Mouse (Mus musculus) forebrain, embryonic 14.5 days (tissue): ENCODE data around the gene Zkscan14. TPM values are rescaled to one million over a fixed set of nuclear protein-coding genes. Genes with fewer than 3 reads are reported as not detected.
"Not testable (repeated sequence)": the region's sequence is repeated elsewhere in the genome, so short reads cannot be mapped to it uniquely, and the experiment has no call there.

Source experiments
- ATAC-seq: fragments of 200-750 bp; cut with Nextera tagmentation; 2 replicates; pipeline ENCODE4 v1.8.0; 2017; ENCODE audit warnings: mild to moderate bottlenecking, moderate library complexity
- DNase-seq: peaks from one replicate; pipeline ENCODE4 v3.0.0-alpha.2; 2015; ENCODE audit warnings: low spot score
- H3K27ac ChIP-seq: fragments of 300-500 bp; sonication (generic); 2 replicates; pipeline ENCODE4 v1.5.1; 2014; ENCODE audit warnings: low read depth, mild to moderate bottlenecking, control low read depth, low read length, moderate library complexity
- H3K27me3 ChIP-seq: fragments of 300-500 bp; sonication (generic); replicated peaks from 2 replicates; pipeline ENCODE4 v1.6.1; 2014; ENCODE audit warnings: low read length, control low read depth, mixed read lengths; ENCODE audit not compliant: control insufficient read depth, insufficient read depth
- H3K36me3 ChIP-seq: fragments of 300-500 bp; sonication (generic); 2 replicates; pipeline ENCODE4 v1.6.1; 2014; ENCODE audit warnings: low read length, control low read depth; ENCODE audit not compliant: control insufficient read depth, insufficient read depth
- H3K4me1 ChIP-seq: fragments of 300-500 bp; sonication (generic); 2 replicates; pipeline ENCODE4 v1.6.1; 2014; ENCODE audit warnings: antibody characterized with exemption, low read length, control low read depth; ENCODE audit not compliant: control insufficient read depth, insufficient read depth
- H3K4me2 ChIP-seq: fragments of 300-500 bp; sonication (generic); 2 replicates; pipeline ENCODE4 v1.6.1; 2014; ENCODE audit warnings: mild to moderate bottlenecking, control low read depth, low read length
- H3K4me3 ChIP-seq: fragments of 300-500 bp; sonication (generic); 2 replicates; pipeline ENCODE4 v1.5.1; 2014; ENCODE audit warnings: low read depth, low read length, control low read depth
- H3K9ac ChIP-seq: fragments of 300-500 bp; sonication (generic); 2 replicates; pipeline ENCODE4 v1.6.1; 2014; ENCODE audit warnings: mild to moderate bottlenecking, low read length, control low read depth, moderate library complexity
- H3K9me3 ChIP-seq: fragments of 300-500 bp; sonication (generic); replicated peaks from 2 replicates; pipeline ENCODE4 v1.6.1; 2016; ENCODE audit warnings: low read length, control low read depth, mixed read lengths; ENCODE audit not compliant: control insufficient read depth
- WGBS: fragments of 180-500 bp; shearing (Covaris S2); extraction: QIAGEN DNeasy Blood & Tissue Kit; methylation state at CpG from one replicate; pipeline ENCODE4 v1.1.7; 2014; 5-methylcytosine and 5-hydroxymethylcytosine counted together
- polyA plus RNA-seq: library from polyadenylated mRNA; unstranded; fragments of >200 nt; fragmentation: Nextera tagmentation; extraction: Ambion mirVana; gene quantifications from 2 replicates; pipeline ENCODE4 v1.2.1, GENCODE M21; 2014

The Zkscan14 gene
- polyA plus RNA-seq, 1 experiment from 2014 or later: 16.4 TPM

- Histone ChIP-seq H3K27me3 (no peaks in the 10 kb centered on the region), H3K27ac (no peak overlapping the region), H3K4me2 (no peak overlapping the region), H3K4me1 (no peaks in the 10 kb centered on the region), H3K9ac (no peak overlapping the region), H3K36me3 (peaks cover 23% of the 10 kb centered on the region), H3K9me3 (no peaks in the 10 kb centered on the region), H3K4me3 (no peak overlapping the region)
- no peak for ATAC-seq
- 97% methylated on average over 4 of the region's 4 CpGs for WGBS
- no peak for DNase-seq
These were observed 9.7 kb upstream of the Zkscan14 start for GRCm38 (mm10) chr5:145211340-145211739.

DNA sequence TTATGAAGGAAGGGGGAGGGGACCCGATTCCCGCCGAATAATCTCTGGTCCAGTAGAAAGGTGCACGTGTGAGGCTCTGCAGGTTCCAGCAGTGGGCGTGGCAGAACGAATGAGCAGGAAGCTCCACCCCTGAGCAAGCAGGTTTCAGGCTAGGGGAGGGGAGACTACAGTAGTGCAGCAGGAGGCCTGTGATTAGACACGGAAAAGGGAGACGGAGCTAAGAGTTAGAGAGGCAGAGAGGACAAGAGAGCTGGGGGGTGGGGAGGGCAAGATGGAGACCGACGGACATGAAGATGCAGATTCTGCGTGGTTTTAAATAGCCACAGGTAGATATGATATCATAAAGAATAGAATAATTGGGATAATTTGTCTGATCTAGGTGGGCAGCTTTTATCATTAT is 6.7 kb upstream of the Zkscan14 start:
- not testable (repeated sequence) for H3K4me2 ChIP-seq, H3K9ac ChIP-seq, DNase-seq, ATAC-seq, H3K27me3 ChIP-seq, H3K27ac ChIP-seq, H3K9me3 ChIP-seq, H3K4me3 ChIP-seq
- H3K4me1 ChIP-seq: peaks cover 11% of the 10 kb centered on the region
- 59% methylated on average over 11 of the region's 11 CpGs for WGBS
- H3K36me3 ChIP-seq: peaks cover 16% of the 10 kb centered on the region

- Histone ChIP-seq H3K4me3 (no peak overlapping the region), H3K27me3 (no peaks in the 10 kb centered on the region), H3K36me3 (peaks cover 13% of the 10 kb centered on the region), H3K4me1 (peaks cover 11% of the 10 kb centered on the region), H3K4me2 (no peak overlapping the region), H3K9ac (no peak overlapping the region), H3K27ac (no peak overlapping the region), H3K9me3 (no peaks in the 10 kb centered on the region)
- DNase-seq (no peak), ATAC-seq (no peak)
- 91% methylated on average over 6 of the region's 6 CpGs for WGBS
These were observed 6.3 kb upstream of the Zkscan14 start for GRCm38 (mm10) chr5:145207954-145208353.

- Histone ChIP-seq H3K27ac (no peak overlapping the region), H3K4me2 (no peak overlapping the region), H3K9ac (no peak overlapping the region), H3K4me1 (peaks cover 11% of the 10 kb centered on the region), H3K9me3 (no peaks in the 10 kb centered on the region), H3K27me3 (no peaks in the 10 kb centered on the region), H3K36me3 (peaks cover 11% of the 10 kb centered on the region), H3K4me3 (no peak overlapping the region)
- no peak for DNase-seq
- no peak for ATAC-seq
- WGBS: 95% methylated on average over 6 of the region's 6 CpGs
These were observed 5.7 kb upstream of the Zkscan14 start for GRCm38 (mm10) chr5:145207385-145207784.

GRCm38 (mm10) chr5:145205041-145205440 is 3.4 kb upstream of the Zkscan14 start:
- Histone ChIP-seq H3K9me3 (no peaks in the 10 kb centered on the region), H3K4me3 (peak overlapping the region; percentile 57), H3K27me3 (no peaks in the 10 kb centered on the region), H3K9ac (peak overlapping the region; percentile 71), H3K27ac (no peak overlapping the region), H3K36me3 (no peaks in the 10 kb centered on the region), H3K4me1 (peaks cover 18% of the 10 kb centered on the region), H3K4me2 (peak overlapping the region; percentile 67)
- ATAC-seq (no peak), DNase-seq (no peak)
- whole genome bisulfite sequencing: 27% methylated on average over 9 of the region's 9 CpGs

- peak within 1 kb of the TSS; percentile 88 for H3K27ac ChIP-seq
- H3K9me3 ChIP-seq: no peaks in the 10 kb centered on the region
- no peaks in the 10 kb centered on the region for H3K27me3 ChIP-seq
- peak within 1 kb of the TSS; percentile 71 for H3K9ac ChIP-seq
- no peaks in the 10 kb centered on the region for H3K36me3 ChIP-seq
- DNase-seq (peak; percentile 99), ATAC-seq (peak; percentile 96)
- peak within 1 kb of the TSS; percentile 67 for H3K4me2 ChIP-seq
- peaks cover 18% of the 10 kb centered on the region for H3K4me1 ChIP-seq
- WGBS: 0% methylated on average over 22 of the region's 22 CpGs
- peak within 1 kb of the TSS; percentile 57 for H3K4me3 ChIP-seq
These were observed 2.4 kb upstream of the Zkscan14 start, which contains the start of gene Zkscan5 for GRCm38 (mm10) chr5:145203936-145204691. Zkscan5 (plus strand) TSS chr5:145204562.

- H3K4me3 ChIP-seq: no peak overlapping the region
- no peaks in the 10 kb centered on the region for H3K27me3 ChIP-seq
- peaks cover 7% of the 10 kb centered on the region; the same call in 1 of the 2 replicates for H3K36me3 ChIP-seq
- H3K9me3 ChIP-seq: no peaks in the 10 kb centered on the region
- no peak for ATAC-seq
- no peak overlapping the region for H3K4me2 ChIP-seq
- WGBS: 52% methylated on average over 3 of the region's 3 CpGs
- no peak for DNase-seq
- H3K27ac ChIP-seq: no peak overlapping the region
- no peak overlapping the region for H3K9ac ChIP-seq
- peaks cover 18% of the 10 kb centered on the region for H3K4me1 ChIP-seq
These were observed 778 bp upstream of the Zkscan14 start for GRCm38 (mm10) chr5:145202446-145202845.

GRCm38 (mm10) chr5:145200387-145200786 is 1.3 kb downstream of the Zkscan14 start:
- Histone ChIP-seq H3K9ac (no peak overlapping the region), H3K4me1 (peaks cover 13% of the 10 kb centered on the region), H3K27me3 (no peaks in the 10 kb centered on the region), H3K4me2 (peak overlapping the region; percentile 94; the same call in 1 of the 2 replicates), H3K4me3 (peak overlapping the region; percentile 82; the same call in 1 of the 2 replicates), H3K9me3 (no peaks in the 10 kb centered on the region), H3K27ac (no peak overlapping the region), H3K36me3 (peaks cover 19% of the 10 kb centered on the region)
- ATAC-seq (no peak), DNase-seq (no peak)
- WGBS: 79% methylated on average over 7 of the region's 7 CpGs

- no peaks in the 10 kb centered on the region for H3K9me3 ChIP-seq
- H3K4me3 ChIP-seq: peak within 1 kb of the TSS; percentile 86
- H3K27ac ChIP-seq: peak within 1 kb of the TSS; percentile 72
- DNase-seq: no peak
- peak within 1 kb of the TSS; percentile 96 for H3K9ac ChIP-seq
- no peaks in the 10 kb centered on the region for H3K27me3 ChIP-seq
- peak; percentile 1; the same call in 1 of the 2 replicates for ATAC-seq
- H3K36me3 ChIP-seq: peaks cover 39% of the 10 kb centered on the region
- H3K4me2 ChIP-seq: peak within 1 kb of the TSS; percentile 69
- H3K4me1 ChIP-seq: peaks cover 11% of the 10 kb centered on the region
- 79% methylated on average over 2 of the region's 2 CpGs for WGBS
These were observed 9.7 kb downstream of the Zkscan14 start, which contains the start of gene Atp5j2 for GRCm38 (mm10) chr5:145191962-145192361. Atp5j2 (minus strand) TSS chr5:145192062.
